Mouse (Mus musculus): Measurements from ENCODE around the gene Map6.

Gene Map6

GRCm38 (mm10) chr7:99267251-99267896 is at the start of gene Map6:
Gene Map6, plus strand, starts transcription at chr7:99267447.
- DNase-seq (ENCODE audit: low spot score): no peak

- no peak for DNase-seq (ENCODE audit: low spot score)
Observed at GRCm38 (mm10) chr7:99224225-99224624, 43.0 kb upstream of the Map6 start.

GRCm38 (mm10) chr7:99224648-99225190 is 42.5 kb upstream of the Map6 start:
- DNase-seq (ENCODE audit: low spot score): no peak

GRCm38 (mm10) chr7:99225421-99225820 is 41.8 kb upstream of the Map6 start:
- DNase-seq (ENCODE audit: low spot score): no peak

GRCm38 (mm10) chr7:99226662-99227061 is 40.6 kb upstream of the Map6 start:
- DNase-seq (ENCODE audit: low spot score): no peak

- DNase-seq (ENCODE audit: low spot score): no peak
Observed at GRCm38 (mm10) chr7:99227267-99227666, 40.0 kb upstream of the Map6 start.

- DNase-seq (ENCODE audit: low spot score): no peak
Observed at GRCm38 (mm10) chr7:99228825-99229224, 38.4 kb upstream of the Map6 start.

GRCm38 (mm10) chr7:99229411-99229810 is 37.8 kb upstream of the Map6 start:
- peak; percentile 33 for DNase-seq (ENCODE audit: low spot score)

GRCm38 (mm10) chr7:99230061-99230747 is 37.0 kb upstream of the Map6 start:
- no peak for DNase-seq (ENCODE audit: low spot score)

- no peak for DNase-seq (ENCODE audit: low spot score)
Observed at GRCm38 (mm10) chr7:99232571-99232970, 34.7 kb upstream of the Map6 start.

- no peak for DNase-seq (ENCODE audit: low spot score)
Observed at GRCm38 (mm10) chr7:99234916-99235315, 32.3 kb upstream of the Map6 start.

- no peak for DNase-seq (ENCODE audit: low spot score)
Observed at GRCm38 (mm10) chr7:99235657-99236056, 31.6 kb upstream of the Map6 start.

GRCm38 (mm10) chr7:99236888-99237660 is 30.2 kb upstream of the Map6 start:
- no peak for DNase-seq (ENCODE audit: low spot score)

- no peak for DNase-seq (ENCODE audit: low spot score)
Observed at GRCm38 (mm10) chr7:99238417-99238816, 28.8 kb upstream of the Map6 start, which contains the start of gene Mogat2. Gene Mogat2, minus strand, starts transcription at chr7:99238619.

- DNase-seq (ENCODE audit: low spot score): no peak
Observed at GRCm38 (mm10) chr7:99242097-99242496, 25.1 kb upstream of the Map6 start.

GRCm38 (mm10) chr7:99248157-99248742 is 19.0 kb upstream of the Map6 start:
- no peak for DNase-seq (ENCODE audit: low spot score)

GRCm38 (mm10) chr7:99248906-99249581 is 18.2 kb upstream of the Map6 start:
- DNase-seq (ENCODE audit: low spot score): no peak

- DNase-seq (ENCODE audit: low spot score): peak; percentile 46
Observed at GRCm38 (mm10) chr7:99249582-99249911, 17.7 kb upstream of the Map6 start.

GRCm38 (mm10) chr7:99250386-99250785 is 16.9 kb upstream of the Map6 start:
- DNase-seq (ENCODE audit: low spot score): no peak

GRCm38 (mm10) chr7:99255006-99255405 is 12.2 kb upstream of the Map6 start:
- DNase-seq (ENCODE audit: low spot score): no peak

GRCm38 (mm10) chr7:99261900-99262299 is 5.3 kb upstream of the Map6 start:
- DNase-seq (ENCODE audit: low spot score): no peak

GRCm38 (mm10) chr7:99263509-99263908 is 3.7 kb upstream of the Map6 start:
- no peak for DNase-seq (ENCODE audit: low spot score)

Measured in ovary, postnatal 14 days (tissue).